Mouse (Mus musculus): ENCODE measurements around the gene Rapgef2.
"Not testable (repeated sequence)": the region's sequence is repeated elsewhere in the genome, so short reads cannot be mapped to it uniquely, and the experiment has no call there.

The Rapgef2 gene

DNA sequence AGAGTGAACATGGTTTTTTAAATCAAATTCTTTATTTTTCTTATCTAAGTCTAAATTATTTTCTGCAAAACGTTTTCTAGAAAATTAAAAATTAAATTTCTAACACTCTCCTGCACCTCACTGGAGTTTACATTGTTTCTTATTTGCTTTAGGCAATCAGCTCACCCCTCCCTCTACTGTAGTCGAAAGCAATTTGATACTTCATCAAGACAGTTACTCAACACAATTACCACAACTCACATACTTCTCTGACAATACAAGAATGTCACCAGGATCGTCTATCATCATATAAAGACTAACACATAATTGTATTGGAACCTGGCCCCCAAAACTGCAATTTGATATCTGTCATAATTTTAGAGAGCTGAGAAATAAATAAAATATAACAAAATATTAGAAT is 51.8 kb downstream of the Rapgef2 start:
- no peak for DNase-seq (ENCODE audit: low read depth, low spot score)

DNA sequence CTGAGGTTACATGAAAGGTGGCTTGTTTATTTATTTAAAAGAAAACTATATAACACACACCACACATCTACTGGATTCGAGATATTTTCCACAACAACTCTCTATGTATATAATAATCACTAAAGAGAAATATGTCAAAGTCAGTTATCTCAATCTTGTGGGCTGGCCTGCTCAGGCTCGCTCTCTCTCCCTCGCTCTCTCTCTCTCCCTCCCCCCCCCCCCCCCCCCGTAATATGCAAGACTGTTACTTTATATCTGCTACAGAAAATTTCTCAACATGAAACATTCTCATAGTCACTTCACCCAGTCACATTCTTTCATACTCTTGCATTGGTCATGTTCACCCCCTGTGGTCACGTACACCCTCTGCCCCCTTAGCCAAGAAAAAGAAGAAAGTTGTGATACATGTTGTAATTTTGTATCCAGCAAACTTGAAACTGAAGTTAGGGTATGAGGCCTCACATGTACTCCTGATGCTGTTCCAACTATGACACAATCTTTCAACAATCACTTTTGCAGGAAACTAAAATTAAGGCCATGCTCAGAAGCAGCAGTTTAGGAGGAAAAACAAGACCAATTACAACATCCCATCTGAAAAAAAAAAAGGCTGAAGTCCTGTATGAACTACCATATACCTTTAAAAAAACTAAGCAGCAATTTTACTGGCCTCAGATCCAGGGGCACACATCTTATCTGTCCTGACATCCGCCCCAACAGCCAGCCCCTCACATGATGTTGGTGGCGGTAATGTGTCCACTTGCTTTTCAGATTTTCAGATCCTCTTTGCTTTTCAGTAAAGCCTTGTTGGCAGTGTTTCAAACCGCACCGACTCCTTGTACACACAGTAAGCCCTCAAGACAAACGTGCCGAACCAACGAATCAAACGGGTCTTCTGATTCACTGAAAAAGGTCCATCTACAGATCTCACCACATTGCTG is 52.6 kb downstream of the Rapgef2 start:
- no peak for DNase-seq (ENCODE audit: low read depth, low spot score)

DNA sequence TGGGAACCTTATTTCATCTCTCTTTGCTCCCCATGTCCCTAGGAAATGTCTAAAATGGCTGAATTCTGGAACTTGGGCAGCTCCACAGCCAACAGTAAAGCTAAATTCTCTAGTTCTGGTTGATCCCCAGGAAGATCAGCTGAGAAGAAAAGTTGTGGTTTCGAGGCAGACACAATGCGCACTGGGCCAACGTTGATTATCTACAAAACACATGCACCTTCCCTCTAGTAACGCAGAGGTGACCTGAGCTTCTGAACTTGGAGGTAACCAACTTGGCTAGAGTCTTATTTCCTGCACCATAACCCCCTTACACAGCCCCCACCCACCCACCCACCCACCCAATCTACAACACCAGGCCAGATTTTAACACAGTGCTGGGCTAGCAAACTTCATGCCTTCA is 55.6 kb downstream of the Rapgef2 start:
- no peak for DNase-seq (ENCODE audit: low read depth, low spot score)

DNA sequence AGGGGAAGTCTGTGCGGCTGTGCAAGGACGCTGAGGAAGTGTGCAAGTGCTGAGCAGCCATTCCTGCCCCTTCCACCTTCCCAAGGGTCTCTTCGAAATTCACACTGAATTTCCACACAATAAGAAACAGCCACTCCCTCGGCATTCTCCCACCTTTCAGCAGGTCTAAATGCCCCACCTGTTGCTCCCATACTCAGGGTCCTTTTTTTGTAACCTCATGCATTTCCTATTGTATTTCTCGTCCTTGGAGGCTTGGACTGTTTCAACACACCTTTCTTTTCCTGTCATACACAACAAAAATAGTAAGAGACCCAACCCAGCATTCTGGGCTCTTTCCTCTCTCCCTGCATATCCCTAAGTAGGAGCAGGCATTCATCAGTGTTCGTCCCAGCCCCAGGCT is 56.8 kb downstream of the Rapgef2 start:
- DNase-seq (ENCODE audit: low read depth, low spot score): no peak

DNA sequence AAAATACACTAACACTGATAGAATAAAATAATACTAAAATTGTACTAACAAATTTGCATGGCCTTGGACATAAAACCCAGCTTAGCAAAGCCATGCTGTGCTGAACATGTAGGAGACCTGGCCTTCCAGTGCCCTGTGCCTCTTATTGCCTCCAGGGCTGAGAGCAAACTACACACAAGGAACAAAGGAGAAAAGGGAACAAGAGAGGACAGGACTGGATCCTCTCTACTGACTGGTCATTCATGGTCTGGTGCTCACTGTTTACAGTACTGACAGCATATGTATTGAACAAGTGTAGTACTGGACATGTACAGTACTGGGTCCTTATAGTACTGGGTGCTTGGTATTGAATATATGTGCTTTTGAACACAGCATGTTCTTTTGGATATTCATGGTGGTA is 58.0 kb downstream of the Rapgef2 start:
- no peak for DNase-seq (ENCODE audit: low read depth, low spot score)

DNA sequence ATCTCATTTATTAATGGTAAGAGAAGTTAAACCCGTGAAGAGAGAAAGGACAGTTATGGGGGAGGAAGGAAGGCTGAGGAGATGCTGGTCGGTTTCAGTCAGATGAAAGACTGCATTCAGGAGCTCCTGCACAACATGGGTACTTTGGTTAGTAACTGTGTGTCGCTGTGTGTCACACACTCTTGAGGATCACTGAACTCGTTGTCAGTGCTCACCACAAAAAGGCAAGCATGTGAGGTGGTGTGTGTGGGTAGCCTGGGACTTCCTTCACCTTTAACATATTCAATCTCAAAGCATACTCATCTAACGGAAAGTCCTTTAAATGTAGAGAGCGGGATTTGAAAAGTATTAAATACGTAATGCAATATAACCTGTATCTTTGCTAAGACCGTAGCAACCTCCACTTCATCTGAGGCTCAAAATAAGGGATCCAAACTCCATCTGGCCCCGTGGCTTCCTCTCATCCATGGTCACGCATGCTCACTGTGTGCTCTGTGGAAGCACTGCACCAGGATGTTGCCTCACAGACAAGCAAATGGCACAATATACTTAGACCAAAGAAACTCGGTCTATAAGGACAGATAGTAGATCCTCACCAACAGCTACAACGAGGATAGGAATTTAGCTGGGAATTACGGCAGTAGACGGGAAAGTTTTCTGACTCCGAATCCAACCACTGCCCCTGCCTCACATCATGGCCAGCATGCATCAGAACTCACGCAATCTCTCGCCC is 58.8 kb downstream of the Rapgef2 start:
- no peak for DNase-seq (ENCODE audit: low read depth, low spot score)

DNA sequence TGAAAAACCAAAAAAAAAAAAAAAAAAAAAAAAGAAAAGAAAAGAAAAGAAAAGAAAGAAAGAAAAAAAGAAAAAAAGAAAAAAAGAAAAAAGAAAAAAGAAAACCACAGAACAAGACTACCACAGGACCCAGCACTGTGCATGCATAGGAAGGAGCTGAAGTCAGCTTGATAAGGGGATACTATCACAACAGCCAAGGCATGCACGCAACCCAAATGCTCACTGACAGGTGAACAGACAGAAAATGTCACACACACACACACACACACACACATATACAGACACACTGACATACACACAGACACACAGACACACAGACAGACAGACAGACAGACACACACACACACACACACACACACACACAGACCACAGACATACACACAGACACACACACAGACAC is 59.5 kb downstream of the Rapgef2 start:
- not testable (repeated sequence) for DNase-seq (ENCODE audit: low read depth, low spot score)

DNA sequence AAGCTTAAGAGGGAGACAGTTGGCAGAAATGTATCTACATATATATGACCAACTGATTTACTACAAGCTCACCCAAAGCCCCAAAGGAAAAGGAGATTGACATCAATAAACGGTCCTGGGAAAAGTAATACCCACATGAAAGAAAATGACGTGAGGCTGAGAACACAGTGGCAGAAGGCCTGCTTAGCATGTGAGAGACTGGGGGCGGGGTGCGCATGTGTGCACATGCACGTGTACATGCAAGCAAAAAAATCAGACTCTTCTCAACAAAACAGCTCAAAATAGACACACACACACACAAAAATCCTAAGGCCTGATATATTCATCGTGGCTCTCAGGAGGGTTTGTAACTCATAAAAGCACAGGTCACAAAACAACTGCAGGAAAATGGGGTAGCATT is 60.4 kb downstream of the Rapgef2 start:
- DNase-seq (ENCODE audit: low read depth, low spot score): no peak

DNA sequence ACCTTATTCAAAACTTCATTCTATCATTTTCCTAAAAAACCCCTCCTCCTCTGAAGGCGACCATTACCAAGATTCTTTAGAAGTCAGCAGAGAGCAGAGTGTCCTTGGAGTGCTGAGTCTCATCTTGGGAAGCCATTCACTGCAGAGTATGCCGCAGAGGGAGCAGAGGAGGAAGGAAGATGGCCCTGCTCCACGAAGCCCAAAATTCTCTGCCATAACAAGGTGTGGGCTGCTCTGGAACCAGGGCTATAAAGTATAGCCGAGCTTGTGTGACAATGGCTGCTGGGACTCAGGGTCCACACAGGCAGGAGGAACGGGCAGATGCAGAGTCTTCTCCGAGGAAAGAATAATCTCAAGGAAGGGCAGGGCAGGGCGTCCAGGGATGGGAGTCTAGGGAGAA is 62.0 kb downstream of the Rapgef2 start:
- DNase-seq (ENCODE audit: low read depth, low spot score): no peak

DNA sequence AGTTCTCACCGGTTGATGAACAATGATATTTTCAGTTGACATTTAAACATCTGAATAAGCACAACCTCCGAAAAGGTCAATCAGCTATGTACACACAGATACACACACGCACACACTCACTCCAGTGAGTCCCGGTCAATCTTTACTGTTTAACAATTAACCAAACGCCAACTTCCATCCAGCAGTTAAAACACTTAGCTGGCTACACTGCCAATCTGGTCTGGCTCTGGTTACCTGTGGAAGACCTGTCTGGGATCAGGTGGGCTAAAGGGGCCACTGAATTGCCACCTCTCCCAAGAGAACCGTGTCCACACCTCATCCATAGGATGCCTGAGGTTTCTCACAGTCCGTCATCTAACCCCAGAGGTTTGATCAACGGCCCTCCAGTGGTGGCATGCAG is 63.0 kb downstream of the Rapgef2 start:
- DNase-seq (ENCODE audit: low read depth, low spot score): no peak

DNA sequence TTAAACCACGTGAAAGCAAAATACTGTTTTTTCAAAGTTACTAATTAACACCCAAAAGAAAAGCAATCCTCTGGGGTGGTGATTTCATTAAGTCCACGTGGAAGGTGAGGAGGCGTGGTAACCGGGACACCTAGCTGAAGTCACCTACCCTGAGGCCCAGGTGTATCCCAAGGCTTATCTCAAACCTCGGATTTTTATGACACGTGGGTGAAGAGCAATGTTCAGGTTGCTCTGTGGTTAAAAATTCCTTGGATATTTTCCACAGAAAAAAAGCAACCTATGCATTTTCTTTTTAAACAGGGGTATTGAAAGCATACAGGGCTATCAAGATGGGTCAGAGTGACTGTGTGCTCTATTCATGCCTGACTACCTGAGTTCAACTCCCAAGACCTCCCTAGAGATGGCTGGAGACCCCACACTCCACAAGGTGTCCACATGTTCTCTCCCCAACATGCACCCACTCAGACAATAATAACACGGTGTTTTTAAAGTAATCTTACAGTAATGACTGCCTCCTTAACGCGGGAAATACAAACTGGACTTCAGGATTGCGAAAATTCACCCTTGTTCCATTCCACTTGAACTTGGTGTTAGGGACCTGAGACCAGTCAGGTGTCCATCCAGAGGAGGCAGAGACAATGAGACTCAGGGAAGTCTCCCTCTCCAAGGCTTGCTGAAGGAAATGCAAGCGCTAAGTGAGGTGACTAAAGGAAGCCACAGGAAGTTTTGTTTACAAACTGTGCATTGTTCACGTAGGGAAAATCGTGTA is 63.9 kb downstream of the Rapgef2 start:
- no peak for DNase-seq (ENCODE audit: low read depth, low spot score)

DNA sequence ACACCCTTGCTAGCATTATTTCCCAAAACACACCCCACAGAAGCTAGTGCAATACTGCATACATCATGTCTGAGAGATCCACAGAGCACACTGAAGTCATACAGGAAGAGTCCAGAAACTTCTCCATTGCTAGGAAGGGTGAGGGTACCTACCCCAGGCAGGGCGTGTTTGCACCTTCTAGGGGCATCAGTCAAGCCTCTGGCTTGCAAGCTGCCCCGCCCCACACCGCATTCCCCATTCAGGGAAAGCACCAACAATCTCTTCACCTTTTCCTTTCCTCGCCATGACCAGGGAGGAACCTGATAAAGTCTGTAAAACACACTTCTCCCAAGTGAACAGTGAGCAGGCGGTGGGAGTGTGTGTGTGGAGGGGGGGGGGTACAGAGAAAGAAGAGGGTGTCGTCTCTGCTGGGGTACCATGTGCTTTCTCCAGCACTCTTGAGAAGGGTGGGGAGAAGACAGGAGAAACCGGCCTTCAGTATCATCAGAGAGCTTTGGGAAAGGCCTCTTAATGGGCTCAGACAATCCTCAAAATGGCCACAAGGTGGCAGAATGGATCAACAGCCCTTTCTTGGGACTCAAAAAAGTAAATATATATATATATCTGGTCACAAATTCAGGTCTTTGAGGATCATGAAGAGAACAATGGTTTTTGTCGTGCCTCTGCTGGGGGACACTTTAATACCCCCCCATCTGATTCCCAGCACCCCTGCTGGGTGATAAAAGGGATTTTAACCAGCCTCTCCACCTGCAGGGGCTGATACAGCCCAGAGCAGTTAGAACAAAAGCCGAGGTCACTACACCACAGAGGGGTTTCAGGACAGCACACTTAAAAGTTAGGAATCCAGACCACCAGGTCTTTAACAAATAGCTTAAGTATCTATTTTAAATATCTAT is 64.8 kb downstream of the Rapgef2 start:
- peak; percentile 45 for DNase-seq (ENCODE audit: low read depth, low spot score)

DNA sequence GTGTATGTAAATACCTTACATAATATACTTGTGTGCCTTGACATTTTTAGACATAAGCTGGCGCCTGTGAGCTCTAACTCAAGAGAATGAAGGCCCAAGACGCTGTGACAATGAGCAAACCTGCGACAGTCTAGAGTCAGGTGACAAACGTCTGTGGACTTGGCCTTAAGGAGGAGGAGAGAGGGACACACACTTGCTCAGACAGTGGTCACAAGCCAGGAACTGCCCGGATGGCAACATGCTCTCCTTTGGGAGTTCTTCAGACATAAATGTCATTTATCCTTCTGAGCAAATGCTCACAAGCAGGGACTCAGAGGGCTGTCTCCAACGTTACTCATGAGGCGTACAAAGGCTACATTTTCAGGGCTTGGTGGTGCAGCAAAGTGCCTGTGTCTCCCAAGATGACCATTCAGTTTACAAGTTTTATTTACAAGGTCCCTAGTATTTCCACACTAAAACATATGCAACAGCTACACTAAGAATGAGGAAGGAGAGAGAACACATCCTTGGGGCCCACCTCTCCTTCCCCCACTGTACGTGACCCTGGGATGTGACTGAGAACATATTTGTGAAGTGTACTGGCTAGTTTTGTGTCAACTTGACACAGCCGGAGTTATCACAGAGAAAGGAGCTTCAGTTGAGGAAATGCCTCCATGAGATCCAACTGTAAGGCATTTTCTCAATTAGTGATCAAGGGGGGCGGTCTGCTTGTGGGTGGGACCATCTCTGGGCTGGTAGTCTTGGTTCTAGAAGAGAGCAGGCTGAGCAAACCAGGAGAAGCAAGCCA is 67.0 kb downstream of the Rapgef2 start:
- no peak for DNase-seq (ENCODE audit: low read depth, low spot score)

DNA sequence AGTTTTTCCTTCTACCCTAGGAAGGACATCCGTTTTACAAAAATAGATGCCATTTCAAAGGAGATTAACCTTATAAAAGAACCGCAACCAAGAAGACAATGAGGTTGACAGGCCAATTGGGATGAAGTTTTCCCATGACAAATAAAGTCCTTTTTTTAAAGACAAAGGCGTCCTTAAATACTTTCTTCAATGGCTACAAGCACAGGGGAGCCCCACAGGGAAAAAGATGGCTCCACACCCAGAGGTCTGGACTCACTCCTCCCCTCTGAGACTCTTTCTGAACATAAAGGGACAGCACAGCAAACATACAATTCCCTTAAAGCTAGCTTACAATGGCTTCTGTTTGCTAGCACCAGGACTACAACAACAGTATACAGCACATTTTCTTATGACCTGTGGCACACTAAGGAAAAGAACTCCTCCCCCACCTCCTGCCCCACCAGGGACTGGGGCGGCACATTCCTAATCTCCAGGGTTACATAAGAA is 67.7 kb downstream of the Rapgef2 start:
- no peak for DNase-seq (ENCODE audit: low read depth, low spot score)

DNA sequence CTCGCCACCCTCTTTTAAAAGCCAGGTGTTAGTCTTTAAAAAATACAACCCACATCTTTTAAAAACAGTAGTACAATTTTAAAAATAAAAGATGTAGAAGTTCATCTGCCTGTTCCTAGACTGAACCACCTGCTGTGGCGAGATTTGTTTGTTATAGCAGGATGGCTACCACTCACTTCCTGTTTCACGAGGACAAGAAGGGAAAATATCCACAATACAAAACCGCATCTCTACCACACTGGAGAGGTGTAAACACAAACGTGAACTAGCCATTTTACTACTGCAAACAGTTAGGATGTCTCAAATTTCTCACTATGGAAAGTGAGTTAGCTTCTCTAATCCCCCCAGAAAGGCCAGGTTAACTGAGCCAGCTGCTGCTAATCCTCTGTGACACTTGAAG is 76.1 kb downstream of the Rapgef2 start:
- no peak for DNase-seq (ENCODE audit: low read depth, low spot score)

DNA sequence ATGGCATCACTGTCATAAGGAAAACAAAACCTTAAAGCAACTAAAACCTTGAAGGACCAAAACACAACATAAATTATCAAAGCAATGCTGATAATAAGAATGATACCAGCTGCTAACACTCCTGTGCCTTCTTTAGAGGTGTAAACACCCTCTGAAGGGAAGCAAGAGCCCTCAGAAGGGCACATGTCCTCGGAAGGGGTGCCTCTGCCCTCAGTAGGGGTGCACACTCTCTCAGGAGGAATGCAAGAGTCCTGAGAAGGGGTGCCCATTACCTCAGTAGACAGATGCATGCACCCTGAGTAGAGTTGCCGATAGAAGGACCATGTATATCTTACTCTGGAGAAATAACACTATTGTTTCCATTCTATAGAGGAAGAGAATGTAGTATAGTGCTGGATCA is 79.1 kb downstream of the Rapgef2 start:
- DNase-seq (ENCODE audit: low read depth, low spot score): no peak

DNA sequence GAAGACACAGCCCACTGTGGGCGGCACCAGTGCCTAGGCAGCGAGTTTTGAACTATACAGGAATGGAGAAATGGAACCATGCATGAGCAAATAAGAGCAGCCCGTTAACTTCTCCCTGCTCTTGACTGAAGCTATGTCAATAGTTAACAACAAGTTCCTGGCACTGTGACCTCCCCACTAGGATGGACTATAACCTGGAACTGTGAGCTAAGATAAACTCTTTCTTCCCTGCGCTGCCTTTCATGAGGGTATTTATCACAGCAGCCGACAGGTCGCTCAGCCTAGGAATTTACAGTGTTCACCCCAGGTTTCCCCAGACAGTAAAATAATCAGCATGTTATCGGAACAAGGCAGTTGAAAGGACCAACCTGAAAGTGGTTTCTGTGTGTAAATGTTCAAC is 79.8 kb downstream of the Rapgef2 start:
- DNase-seq (ENCODE audit: low read depth, low spot score): no peak

DNA sequence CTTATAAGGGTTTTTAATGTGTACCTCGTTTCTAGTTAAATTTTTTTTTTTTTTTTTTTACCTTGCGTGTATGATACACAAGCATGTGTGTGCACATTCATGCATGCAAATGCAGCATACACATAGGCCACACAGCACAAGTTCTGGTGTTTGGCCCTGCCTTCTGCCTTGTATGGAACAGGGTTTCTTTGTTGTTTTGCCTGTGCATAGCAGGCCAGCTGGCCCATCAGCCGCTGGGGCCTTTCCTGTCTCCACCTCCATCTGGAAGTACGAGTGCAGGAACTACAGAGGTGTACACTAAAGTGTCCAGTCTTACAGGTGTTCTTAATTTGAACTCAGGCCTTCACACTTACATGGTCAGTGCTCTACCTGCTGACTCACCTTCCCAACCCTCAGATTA is 80.3 kb downstream of the Rapgef2 start:
- no peak for DNase-seq (ENCODE audit: low read depth, low spot score)

DNA sequence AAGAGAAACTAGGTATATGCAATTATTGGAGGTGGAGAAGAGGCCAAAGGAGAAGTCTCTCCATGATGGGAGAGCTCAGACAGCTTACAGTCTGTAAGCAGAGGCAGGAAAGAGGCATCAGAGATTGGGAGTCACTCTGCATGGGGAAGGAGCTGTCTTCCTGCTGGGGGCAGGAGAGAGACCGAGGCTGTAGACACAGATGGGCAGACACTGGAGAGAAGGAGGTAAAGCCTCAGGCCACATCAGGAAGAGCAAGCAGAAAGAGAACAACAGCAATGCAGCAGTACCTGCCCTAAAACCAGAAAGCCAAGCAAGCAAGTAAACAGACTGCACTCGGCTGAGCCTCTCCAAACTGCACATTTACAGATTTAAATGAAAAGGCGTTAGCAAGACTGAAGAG is 81.2 kb downstream of the Rapgef2 start:
- no peak for DNase-seq (ENCODE audit: low read depth, low spot score)

DNA sequence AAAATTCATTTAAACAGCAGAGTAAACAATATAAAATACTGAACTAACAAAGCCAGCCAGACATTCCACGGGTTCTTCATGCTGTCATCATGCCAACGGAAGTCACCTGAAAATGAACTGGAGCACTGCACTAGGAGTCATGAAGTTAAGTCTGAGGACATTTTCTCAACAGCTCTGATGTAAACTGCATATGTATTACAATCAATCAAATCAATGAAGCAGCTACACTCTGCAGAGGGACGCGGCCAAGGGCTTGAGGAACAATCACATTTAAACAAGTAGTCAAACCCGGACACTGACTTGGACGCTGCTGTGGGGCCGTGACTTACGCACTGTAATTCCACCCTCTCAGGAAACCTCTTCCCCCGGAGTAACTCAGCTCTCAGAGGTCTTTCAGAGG is 82.1 kb downstream of the Rapgef2 start:
- DNase-seq (ENCODE audit: low read depth, low spot score): no peak

Data from c-Kit-negative CD71-positive TER-119-positive erythroid progenitor cells, embryonic 14.5 days (primary cell).